8 mouse cellular contexts compared by ENCODE assay signal in the genomic region with DNA sequence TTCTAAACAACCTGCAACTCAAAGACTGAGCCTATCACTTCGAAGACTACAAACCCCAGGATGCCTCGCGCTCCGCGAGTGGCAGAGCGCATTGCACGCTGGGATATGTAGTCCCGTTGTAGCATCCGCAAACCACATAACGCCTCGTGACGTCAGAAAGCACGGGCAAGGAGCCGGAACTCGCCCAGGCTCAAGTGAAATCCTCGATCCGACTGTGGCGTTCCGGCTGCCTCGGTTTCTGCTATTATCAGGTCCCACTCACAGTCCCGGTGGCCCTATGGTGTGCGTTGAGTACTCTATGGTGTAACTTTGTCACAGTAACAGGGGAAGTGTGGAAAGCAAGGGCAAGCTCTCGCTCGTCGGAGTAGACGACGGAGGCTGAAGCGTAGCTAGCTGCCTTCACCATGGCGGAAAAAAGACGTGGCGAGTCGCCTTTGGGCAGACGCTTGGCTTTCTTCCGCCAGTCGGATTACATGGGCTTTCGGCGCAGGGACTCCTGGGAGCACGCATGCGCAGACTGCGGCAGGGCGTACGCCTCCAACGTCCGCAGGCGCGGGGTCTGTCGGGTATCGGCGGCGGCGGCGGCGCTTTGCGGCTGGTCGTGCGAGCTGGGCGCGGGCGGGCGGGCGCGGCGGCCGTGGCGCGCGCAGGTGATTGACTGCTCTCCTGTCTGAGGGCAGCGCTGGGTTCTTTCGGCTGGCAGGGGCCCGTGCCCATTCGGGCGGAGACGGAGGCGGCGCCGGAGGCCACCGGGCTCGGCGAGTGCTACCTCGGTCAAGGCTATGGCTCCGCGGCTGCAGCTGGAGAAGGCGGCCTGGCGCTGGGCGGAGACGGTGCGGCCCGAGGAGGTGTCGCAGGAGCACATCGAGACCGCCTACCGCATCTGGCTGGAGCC. TPM values are rescaled to one million over a fixed set of nuclear protein-coding genes. Genes with fewer than 3 reads are reported as not detected.
A peak's percentile ranks its signal among the peaks of the same experiment; 100 is the strongest.
DNase-seq lines count a peak whose midpoint lies in the region; ATAC-seq and TF ChIP-seq lines count a peak whose summit lies in the region.

A gene (plus strand): TSS at position 155 of the 895 bp plus-strand sequence.

- peaks cover 15% of the 10 kb centered on the region for H3K36me3 ChIP-seq in megakaryocyte, embryonic 14.5 days (replicated peaks; ENCODE audit: low read length)

- peaks cover 2% of the 10 kb centered on the region; the same call in 1 of the 2 replicates for H3K4me1 ChIP-seq in cortical plate, adult 2 months (ENCODE audit: control insufficient read depth, insufficient read depth, low read length)
- peaks cover 46% of the 10 kb centered on the region for H3K4me1 ChIP-seq in megakaryocyte, embryonic 14.5 days

- TF ChIP-seq CTCF in cortical plate, adult 2 months (IDR thresholded peaks at IDR 0.05; ENCODE audit: extremely low read depth, insufficient read depth, low read length), result no peak

- TF ChIP-seq POLR2A in cortical plate, adult 2 months (IDR thresholded peaks at IDR 0.05; ENCODE audit: extremely low read depth, insufficient read depth, low read length), result peak; percentile 88

- peak; percentile 88 for ATAC-seq in activated CD4-positive, CD25-positive, alpha-beta regulatory T cell, adult 4 months

- H3K9me3 ChIP-seq in megakaryocyte, embryonic 14.5 days, result no peaks in the 10 kb centered on the region

- H3K27me3 ChIP-seq in megakaryocyte, embryonic 14.5 days (replicated peaks), result no peaks in the 10 kb centered on the region

- H3K4me3 ChIP-seq in cortical plate, adult 2 months (ENCODE audit: insufficient read depth, low read length), result peak within 1 kb of the TSS; percentile 48
- H3K4me3 ChIP-seq in megakaryocyte, embryonic 14.5 days (replicated peaks), result peak within 1 kb of the TSS; percentile 100

- peak within 1 kb of the TSS; percentile 92 for H3K27ac ChIP-seq in cortical plate, adult 2 months (ENCODE audit: insufficient read depth, low read length)

- peak; percentile 96 to 97 for DNase-seq in gastrocnemius, adult 8-10 months (ENCODE audit: low spot score in 2 of 2)
- peak; percentile 99 for DNase-seq in hindlimb bud, embryonic 11.5 days (ENCODE audit: extremely low spot score, low read depth, low spot score)
- peak; percentile 98 for DNase-seq in left cerebral cortex, adult 8-10 months (ENCODE audit: low spot score in 2 of 2)
- DNase-seq in right cerebral cortex, postnatal 10 days (ENCODE audit: low spot score in 2 of 2), result peak; percentile 99 to 100
- peak; percentile 98 for DNase-seq in urinary bladder, postnatal 25 days (ENCODE audit: low spot score)

RNA-seq across cellular contexts. Expression of the gene that starts here (rescaled TPM):
- polyA plus RNA-seq in activated CD4-positive, CD25-positive, alpha-beta regulatory T cell, adult 4 months (2017; shearing (Covaris generic)), result 10 to 100 TPM; 53.5 to 55.4 TPM
- polyA plus RNA-seq in cortical plate, adult 2 months (2012; rRNA removed), result 147 and 157 TPM in 2 replicates
- total RNA-seq in gastrocnemius, adult 8-10 months (2022), result 10 to 100 TPM; 23.5 to 28.6 (median 24.9) TPM
- total RNA-seq in left cerebral cortex, adult 8-10 months (2022), result 100 to 1,000 TPM; 127 to 138 (median 131) TPM
- 21.7 and 46.2 TPM in 2 replicates for polyA plus RNA-seq in megakaryocyte, embryonic 14.5 days (2012; ENCODE audit: insufficient read depth, low replicate concordance)

Comparison
In these comparisons a context has a peak if more than half of its experiments do, and no peak if none do; other contexts are left out.
1. Peak in every context shown above with its lines: DNase-seq, ATAC-seq, H3K4me3 ChIP-seq and H3K27ac ChIP-seq.
2. RNA of the gene that starts here (total RNA-seq): 127 to 138 TPM in left cerebral cortex, adult 8-10 months; 23.5 to 28.6 TPM in gastrocnemius, adult 8-10 months; every median in the first group is over 4 times any median in the second.